Mouse (Mus musculus) limb, embryonic 11.5 days (tissue): ENCODE data around the gene H2-Eb2. TPM values are rescaled to one million over a fixed set of nuclear protein-coding genes. Genes with fewer than 3 reads are reported as not detected.

Experiments
- polyA plus RNA-seq: library from polyadenylated mRNA; unstranded; fragments of >200 nt; fragmentation: Nextera tagmentation; extraction: Ambion mirVana; gene quantifications from 2 replicates; pipeline ENCODE4 v1.2.1, GENCODE M21; 2014

H2-Eb2 gene
- polyA plus RNA-seq, 1 experiment from 2014 or later = 0.07 TPM

Other genes starting within 250 kb of the H2-Eb2 start
- gene H2-Oa, start 233.3 kb upstream of the H2-Eb2 start, polyA plus RNA-seq = 0.55 and 1.2 TPM in 2 replicates
- 7.5 and 9.1 TPM in 2 replicates for gene H2-DMa, start 206.1 kb upstream of the H2-Eb2 start, polyA plus RNA-seq
- 141 and 152 TPM in 2 replicates for gene Brd2, start 203.0 kb upstream of the H2-Eb2 start, polyA plus RNA-seq
- gene H2-DMb2, start 182.4 kb upstream of the H2-Eb2 start, polyA plus RNA-seq = 0.23 TPM in 1 of 2 replicates, not detected in the other
- 0.45 and 0.61 TPM in 2 replicates for gene H2-DMb1, start 172.6 kb upstream of the H2-Eb2 start, polyA plus RNA-seq
- 2.4 and 3.1 TPM in 2 replicates for gene Tap1, start 138.1 kb upstream of the H2-Eb2 start, polyA plus RNA-seq
- gene Psmb9, start 137.9 kb upstream of the H2-Eb2 start, polyA plus RNA-seq = 0.45 and 2.2 TPM in 2 replicates
- 1.7 and 1.9 TPM in 2 replicates for gene Psmb8, start 127.9 kb upstream of the H2-Eb2 start, polyA plus RNA-seq
- gene Tap2, start 122.1 kb upstream of the H2-Eb2 start, polyA plus RNA-seq = 0.55 and 1.1 TPM in 2 replicates
- not detected in 2 replicates for gene H2-Ob, start 86.8 kb upstream of the H2-Eb2 start, polyA plus RNA-seq
- 3.7 and 4.5 TPM in 2 replicates for gene H2-Ab1, start 68.0 kb upstream of the H2-Eb2 start, polyA plus RNA-seq
- not detected in 2 replicates for gene H2-Aa, start 37.8 kb upstream of the H2-Eb2 start, polyA plus RNA-seq
- 1.1 and 2.1 TPM in 2 replicates for gene H2-Eb1, start 19.8 kb upstream of the H2-Eb2 start, polyA plus RNA-seq
- not detected in 2 replicates for gene Btnl2, start 29.2 kb downstream of the H2-Eb2 start, polyA plus RNA-seq
- not detected in 2 replicates for gene Btnl1, start 51.5 kb downstream of the H2-Eb2 start, polyA plus RNA-seq
- gene BC051142, start 73.2 kb downstream of the H2-Eb2 start, polyA plus RNA-seq = 0.70 and 0.73 TPM in 2 replicates
- not detected in 2 replicates for gene Btnl4, start 151.7 kb downstream of the H2-Eb2 start, polyA plus RNA-seq
- gene Btnl6, start 191.7 kb downstream of the H2-Eb2 start, polyA plus RNA-seq = not detected in 2 replicates
- 5.2 and 7.7 TPM in 2 replicates for gene Notch4, start 238.6 kb downstream of the H2-Eb2 start, polyA plus RNA-seq